Mouse (Mus musculus) right cerebral cortex, postnatal 14 days (tissue): ENCODE results near the gene Rora.
A peak's percentile ranks its signal among the peaks of the same experiment; 100 is the strongest.

ENCODE experiments used
- DNase-seq: peaks from one replicate; pipeline ENCODE4 v3.0.0; 2022

The Rora gene

GRCm38 (mm10) chr9:69250326-69250725 lies 596.7 kb downstream of the Rora start:
- DNase-seq, result no peak

- DNase-seq, result no peak
Measured at GRCm38 (mm10) chr9:69258506-69258905, 604.9 kb downstream of the Rora start.

GRCm38 (mm10) chr9:69259382-69259781 lies 605.8 kb downstream of the Rora start:
- peak; percentile 19 for DNase-seq

GRCm38 (mm10) chr9:69265151-69265550 lies 611.6 kb downstream of the Rora start:
- DNase-seq, result no peak

- no peak for DNase-seq
Measured at GRCm38 (mm10) chr9:69270374-69270773, 616.8 kb downstream of the Rora start.

- no peak for DNase-seq
Measured at GRCm38 (mm10) chr9:69270931-69271330, 617.3 kb downstream of the Rora start.

GRCm38 (mm10) chr9:69272884-69273283 lies 619.3 kb downstream of the Rora start:
- no peak for DNase-seq

GRCm38 (mm10) chr9:69274766-69275485 lies 621.3 kb downstream of the Rora start:
- DNase-seq, result no peak

- no peak for DNase-seq
Measured at GRCm38 (mm10) chr9:69277256-69277655, 623.7 kb downstream of the Rora start.

- DNase-seq, result no peak
Measured at GRCm38 (mm10) chr9:69285011-69285410, 631.4 kb downstream of the Rora start.

GRCm38 (mm10) chr9:69288113-69288512 lies 634.5 kb downstream of the Rora start:
- DNase-seq, result no peak

- no peak for DNase-seq
Measured at GRCm38 (mm10) chr9:69288586-69288985, 635.0 kb downstream of the Rora start.

- DNase-seq, result peak; percentile 74
Measured at GRCm38 (mm10) chr9:69289056-69290017, 635.8 kb downstream of the Rora start.

GRCm38 (mm10) chr9:69290018-69290880 lies 636.7 kb downstream of the Rora start:
- peak; percentile 28 for DNase-seq

- DNase-seq, result peak; percentile 23
Measured at GRCm38 (mm10) chr9:69290881-69291450, 637.4 kb downstream of the Rora start.

- DNase-seq, result no peak
Measured at GRCm38 (mm10) chr9:69291451-69291850, 637.9 kb downstream of the Rora start.

GRCm38 (mm10) chr9:69292353-69292752 lies 638.8 kb downstream of the Rora start:
- no peak for DNase-seq

- DNase-seq, result no peak
Measured at GRCm38 (mm10) chr9:69292776-69293687, 639.4 kb downstream of the Rora start.

GRCm38 (mm10) chr9:69293688-69294074 lies 640.1 kb downstream of the Rora start:
- DNase-seq, result no peak

GRCm38 (mm10) chr9:69294426-69294825 lies 640.8 kb downstream of the Rora start:
- no peak for DNase-seq

GRCm38 (mm10) chr9:69294856-69295255 lies 641.3 kb downstream of the Rora start:
- no peak for DNase-seq
